Mouse (Mus musculus) layer of hippocampus, adult 18-20 months (tissue): ENCODE data around the gene Vmn1r89. TPM values are rescaled to one million over a fixed set of nuclear protein-coding genes. Genes with fewer than 3 reads are reported as not detected.
A peak's percentile ranks its signal among the peaks of the same experiment; 100 is the strongest.

Source experiments
- DNase-seq, 2 experiments: peaks; one replicate each; pipeline ENCODE4 v3.0.0; 2022; ENCODE audit warnings: low spot score in 2 of 2
- long read RNA-seq: library from polyadenylated mRNA; stranded (forward); transcript quantifications from one replicate; pipeline ENCODE4 v2.0.0, GENCODE M21; 2021
- total RNA-seq, 2 experiments: library from RNA; stranded (reverse); gene quantifications; 2 replicates each; pipeline ENCODE4 v1.2.3; 2021

Vmn1r89 gene
- total RNA-seq = not detected
- long read RNA-seq = 0 reads

- DNase-seq = no peak
These were observed at the start of gene Vmn1r89 for GRCm38 (mm10) chr7:13212720-13213119. Gene Vmn1r89 (plus strand): TSS chr7:13213020.

- DNase-seq = no peak
These were observed 48.2 kb downstream of the Vmn1r89 start for GRCm38 (mm10) chr7:13260746-13261700.

GRCm38 (mm10) chr7:13263851-13264250, 51.0 kb downstream of the Vmn1r89 start:
- DNase-seq = peak in 1 of 2 experiments; percentile 12

- DNase-seq = no peak
These were observed 51.6 kb downstream of the Vmn1r89 start for GRCm38 (mm10) chr7:13264396-13264795.

- no peak for DNase-seq
These were observed 56.0 kb downstream of the Vmn1r89 start for GRCm38 (mm10) chr7:13268749-13269260.

GRCm38 (mm10) chr7:13269394-13269793, 56.6 kb downstream of the Vmn1r89 start:
- DNase-seq = no peak

Other genes starting within 250 kb of the Vmn1r89 start
- gene Zfp324, start 247.2 kb upstream of the Vmn1r89 start, total RNA-seq = 10 to 100 TPM; 10.1 to 12.7 TPM
- 1 to 10 TPM; 8.1 to 8.6 TPM for gene Zfp446, start 235.2 kb upstream of the Vmn1r89 start, total RNA-seq
- gene Slc27a5, start 214.8 kb upstream of the Vmn1r89 start, total RNA-seq = under 1 TPM in 1 of 2 experiments, not detected in 1; 0.57 TPM
- 100 to 1,000 TPM; 216 to 246 TPM for gene Trim28, start 213.9 kb upstream of the Vmn1r89 start, total RNA-seq
- 10 to 100 TPM; 33.2 to 34.3 TPM for gene Zbtb45, start 203.0 kb upstream of the Vmn1r89 start, total RNA-seq
- 100 to 1,000 TPM; 146 to 159 TPM for gene Chmp2a, start 178.2 kb upstream of the Vmn1r89 start, total RNA-seq
- 100 to 1,000 TPM; 196 to 202 TPM for gene Ube2m, start 174.7 kb upstream of the Vmn1r89 start, total RNA-seq
- 10 to 100 TPM; 11.9 to 13.1 TPM for gene Mzf1, start 158.3 kb upstream of the Vmn1r89 start, total RNA-seq
- gene Vmn1r85, start 117.8 kb upstream of the Vmn1r89 start, total RNA-seq = not detected
- gene Vmn1r86, start 93.1 kb upstream of the Vmn1r89 start, total RNA-seq = not detected
- not detected for gene Vmn1r87, start 72.9 kb upstream of the Vmn1r89 start, total RNA-seq
- gene Vmn1r88, start 53.5 kb upstream of the Vmn1r89 start, total RNA-seq = under 1 TPM; 0.18 to 0.22 TPM
- gene Lig1, start 64.3 kb downstream of the Vmn1r89 start, total RNA-seq = 1 to 10 TPM; 6.0 to 7.4 TPM
- gene Zswim9, start 65.7 kb downstream of the Vmn1r89 start, total RNA-seq = 10 to 100 TPM; 15.4 to 16.7 TPM
- under 1 TPM in 1 of 2 experiments, not detected in 1; 0.20 TPM for gene Pla2g4c, start 111.6 kb downstream of the Vmn1r89 start, total RNA-seq
- not detected for gene Cabp5, start 185.1 kb downstream of the Vmn1r89 start, total RNA-seq
- gene Bsph1, start 237.8 kb downstream of the Vmn1r89 start, total RNA-seq = not detected